13 mouse cellular contexts compared by ENCODE assay signal in genomic region chr1:177248638-177249037, GRCm38 (mm10). TPM values are rescaled to one million over a fixed set of nuclear protein-coding genes. Genes with fewer than 3 reads are reported as not detected.
A peak's percentile ranks its signal among the peaks of the same experiment; 100 is the strongest.
DNase-seq lines count a peak whose midpoint lies in the region; ATAC-seq and TF ChIP-seq lines count a peak whose summit lies in the region.
"Had no signal": no experiment of that assay in that cellular context is flagged by ENCODE, and none has a peak within 500 bp of the region (broad histone marks: within the 10 kb centered on the region; RNA-seq: fewer than 3 reads in every experiment).

No protein-coding gene starts in this region.

- peak; percentile 17 to 27 for DNase-seq in adrenal gland, postnatal 36 days
- no peak for DNase-seq in adrenal gland, postnatal 10 days
- peak; percentile 19 for DNase-seq in kidney, postnatal 10 days
- DNase-seq in kidney, postnatal 14 days: no peak
- DNase-seq in MEL (ENCODE audit: low read depth, low spot score): peak; percentile 51
- no peak for DNase-seq in thymus, postnatal 36 days
- DNase-seq in cerebellum, postnatal 25 days: no peak
- DNase-seq: adrenal gland, adult 8-10 months had no signal

- H3K4me3 ChIP-seq in MEL (ENCODE audit: control insufficient read depth in 1 of 2, insufficient read depth in 1 of 2, low read depth in 2 of 2, low read length in 2 of 2): peak overlapping the region; percentile 20 to 41; a peak in 3 of 4 replicates
- H3K4me3 ChIP-seq: limb, embryonic 15.5 days had no signal

- no peaks in the 10 kb centered on the region for H3K27me3 ChIP-seq in MEL (ENCODE audit: control insufficient read depth in 1 of 2, insufficient read depth in 2 of 2, low read length in 2 of 2)
- H3K27me3 ChIP-seq: limb, embryonic 15.5 days had no signal

- peaks cover 4 to 10% of the 10 kb centered on the region in 2 experiments; a peak in 3 of 4 replicates for H3K4me1 ChIP-seq in MEL (ENCODE audit: control insufficient read depth in 1 of 2, insufficient read depth in 2 of 2, low read length in 2 of 2)
- H3K4me1 ChIP-seq: limb, embryonic 15.5 days had no signal

- TF ChIP-seq EP300 in MEL (IDR thresholded peaks at IDR 0.05; ENCODE audit: low read depth in 1 of 2, low read length in 2 of 2): no peak

- no peak for TF ChIP-seq POLR2A in MEL (IDR thresholded peaks at IDR 0.05; ENCODE audit: control insufficient read depth in 1 of 2, insufficient read depth in 1 of 2, low read depth in 1 of 2, low read length in 2 of 2, poor library complexity in 1 of 2)

- TF ChIP-seq CTCF in MEL (IDR thresholded peaks at IDR 0.05 in 2 of 3, conservative IDR thresholded peaks at IDR 0.05 in 1 of 3; ENCODE audit: control insufficient read depth in 1 of 3, insufficient read depth in 1 of 3, low read depth in 2 of 3, low read length in 3 of 3, poor library complexity in 1 of 3, severe bottlenecking in 1 of 3): no peak

- no peak for TF ChIP-seq RAD21 in MEL (IDR thresholded peaks at IDR 0.05; ENCODE audit: low read depth, low read length)

- peak overlapping the region; percentile 31 for H3K9ac ChIP-seq in MEL (ENCODE audit: control insufficient read depth, low read depth, low read length, poor library complexity, severe bottlenecking)
- H3K9ac ChIP-seq: limb, embryonic 15.5 days had no signal

- peaks cover 0 to 8% of the 10 kb centered on the region in 2 experiments; a peak in 2 of 4 replicates for H3K36me3 ChIP-seq in MEL (ENCODE audit: control insufficient read depth in 1 of 2, insufficient read depth in 2 of 2, low read length in 2 of 2)
- H3K36me3 ChIP-seq: limb, embryonic 15.5 days had no signal

- ATAC-seq in inflammation-experienced regulatory T-cells, adult 6 months: peak; percentile 73
- ATAC-seq: forebrain, embryonic 14.5 days; intestine, postnatal 0 days; midbrain, embryonic 16.5 days had no signal

- H3K9me3 ChIP-seq in MEL (replicated peaks; ENCODE audit: insufficient read depth, low read length): no peaks in the 10 kb centered on the region
- H3K9me3 ChIP-seq: limb, embryonic 15.5 days had no signal

- H3K79me2 ChIP-seq in MEL (ENCODE audit: control insufficient read depth, insufficient read depth, low read length, poor library complexity): no peaks in the 10 kb centered on the region

- 0 out of 2 replicates have a peak overlapping the region, but pooled peaks have one; percentile 22 for H3K27ac ChIP-seq in MEL (ENCODE audit: control insufficient read depth, low read depth, low read length)
- H3K27ac ChIP-seq: limb, embryonic 15.5 days had no signal

TF ChIP-seq in MEL, 35 proteins besides CTCF, POLR2A, EP300 and RAD21:
- no peak for TF ChIP-seq USF1 (IDR thresholded peaks at IDR 0.05; ENCODE audit: low read depth, low read length)
- peak; percentile 68 for TF ChIP-seq ZNF384 (IDR thresholded peaks at IDR 0.05; ENCODE audit: low read depth, low read length)
TF ChIP-seq in MEL: peak in this region for 1.

RNA-seq across cellular contexts. Expression of gene Akt3, which starts 9.4 kb away (rescaled TPM):
- 10 to 100 TPM; 28.3 to 29.6 TPM for total RNA-seq in adrenal gland, postnatal 36 days (2021)
- total RNA-seq in adrenal gland, postnatal 10 days (2021): 10 to 100 TPM; 26.6 to 33.3 TPM
- 3.2 and 3.5 TPM in 2 replicates for total RNA-seq in MEL (2012; rRNA removed)
- polyA plus RNA-seq in MEL (2012; ENCODE audit: insufficient read depth in 1 of 2, insufficient read length in 2 of 2, low read depth in 1 of 2, low replicate concordance in 2 of 2, missing spikeins in 1 of 2): 1 to 10 TPM in 1 of 2 experiments, not detected in 1; 6.2 TPM
- 1 to 10 TPM; 5.1 to 8.3 (median 5.8) TPM for polyA plus RNA-seq in inflammation-experienced regulatory T-cells, adult 6 months (2017; shearing (Covaris generic))

Comparison
In these comparisons a context has a peak if more than half of its experiments do, and no peak if none do; other contexts are left out.
1. DNase-seq: peak in adrenal gland, postnatal 36 days (2 of 2), kidney, postnatal 10 days (single experiment) and MEL (single experiment); none in adrenal gland, postnatal 10 days (single experiment), kidney, postnatal 14 days (single experiment), thymus, postnatal 36 days (0 of 2) and cerebellum, postnatal 25 days (0 of 2).